Mouse (Mus musculus) cerebellum, adult 11 months (tissue): ENCODE measurements around the gene Shisal2a.

Experiments used
- DNase-seq: peaks from one replicate; pipeline ENCODE4 v3.0.0; 2022

Shisal2a gene

GRCm38 (mm10) chr4:108383183-108383714, at the start of gene Shisal2a:
Shisal2a (minus strand) TSS chr4:108383349.
- DNase-seq, result no peak

GRCm38 (mm10) chr4:108431561-108431936, 48.4 kb upstream of the Shisal2a start:
- DNase-seq, result no peak

- no peak for DNase-seq
These were observed 47.8 kb upstream of the Shisal2a start for GRCm38 (mm10) chr4:108430656-108431560.

GRCm38 (mm10) chr4:108428341-108428721, 45.2 kb upstream of the Shisal2a start:
- DNase-seq, result no peak

- no peak for DNase-seq
These were observed 44.7 kb upstream of the Shisal2a start for GRCm38 (mm10) chr4:108427719-108428340.

- DNase-seq, result no peak
These were observed 41.4 kb upstream of the Shisal2a start for GRCm38 (mm10) chr4:108424587-108424986.

GRCm38 (mm10) chr4:108407621-108408020, 24.5 kb upstream of the Shisal2a start:
- DNase-seq, result no peak

GRCm38 (mm10) chr4:108406861-108407401, 23.8 kb upstream of the Shisal2a start, which contains the start of gene Gpx7:
Gpx7 (minus strand) TSS chr4:108406961.
- DNase-seq, result no peak

- peak; percentile 70 for DNase-seq
These were observed 23.1 kb upstream of the Shisal2a start for GRCm38 (mm10) chr4:108406138-108406860.

- DNase-seq, result no peak
These were observed 22.6 kb upstream of the Shisal2a start for GRCm38 (mm10) chr4:108405766-108406137.

GRCm38 (mm10) chr4:108403861-108404635, 20.9 kb upstream of the Shisal2a start:
- no peak for DNase-seq

- DNase-seq, result no peak
These were observed 17.2 kb upstream of the Shisal2a start for GRCm38 (mm10) chr4:108400395-108400794.

- DNase-seq, result no peak
These were observed 11.1 kb upstream of the Shisal2a start for GRCm38 (mm10) chr4:108394236-108394635.

- DNase-seq, result no peak
These were observed 9.4 kb upstream of the Shisal2a start for GRCm38 (mm10) chr4:108392558-108392957.

- no peak for DNase-seq
These were observed 8.0 kb upstream of the Shisal2a start for GRCm38 (mm10) chr4:108391124-108391523.

GRCm38 (mm10) chr4:108388741-108389140, 5.6 kb upstream of the Shisal2a start:
- DNase-seq, result no peak

GRCm38 (mm10) chr4:108387681-108388253, 4.6 kb upstream of the Shisal2a start:
- DNase-seq, result peak; percentile 43

GRCm38 (mm10) chr4:108387106-108387505, 4.0 kb upstream of the Shisal2a start:
- no peak for DNase-seq

- DNase-seq, result no peak
These were observed 2.9 kb upstream of the Shisal2a start for GRCm38 (mm10) chr4:108386087-108386486.

GRCm38 (mm10) chr4:108380146-108380545, 3.0 kb downstream of the Shisal2a start:
- no peak for DNase-seq

GRCm38 (mm10) chr4:108379476-108379875, 3.7 kb downstream of the Shisal2a start:
- no peak for DNase-seq

- DNase-seq, result no peak
These were observed 11.0 kb downstream of the Shisal2a start for GRCm38 (mm10) chr4:108372166-108372565.
